Mouse (Mus musculus) embryonic facial prominence, embryonic 15.5 days (tissue): Measurements from ENCODE around the gene Urod. TPM values are rescaled to one million over a fixed set of nuclear protein-coding genes. Genes with fewer than 3 reads are reported as not detected.

Experiments
- polyA plus RNA-seq: library from polyadenylated mRNA; unstranded; fragments of >200 nt; fragmentation: Nextera tagmentation; extraction: Ambion mirVana; gene quantifications from 2 replicates; pipeline ENCODE4 v1.2.1, GENCODE M21; 2015

The Urod gene
- polyA plus RNA-seq, 1 experiment from 2014 or later = 97.3 TPM

Other genes starting within 250 kb of the Urod start
- gene Toe1, start 186.8 kb downstream of the Urod start, polyA plus RNA-seq = 35.6 and 36.4 TPM in 2 replicates
- 13.0 and 14.8 TPM in 2 replicates for gene Mutyh, start 186.7 kb downstream of the Urod start, polyA plus RNA-seq
- gene Hpdl, start 172.7 kb downstream of the Urod start, polyA plus RNA-seq = 0.47 and 0.89 TPM in 2 replicates
- gene Zswim5, start 117.0 kb downstream of the Urod start, polyA plus RNA-seq = 0.35 and 0.45 TPM in 2 replicates
- gene Hectd3, start 904 bp upstream of the Urod start, polyA plus RNA-seq = 13.9 and 14.2 TPM in 2 replicates
- gene Eif2b3, start 25.0 kb upstream of the Urod start, polyA plus RNA-seq = 40.4 and 41.3 TPM in 2 replicates
- gene Ptch2, start 101.7 kb upstream of the Urod start, polyA plus RNA-seq = 20.8 and 22.5 TPM in 2 replicates
- gene Btbd19, start 131.3 kb upstream of the Urod start, polyA plus RNA-seq = 13.2 and 13.5 TPM in 2 replicates
- gene Tctex1d4, start 132.4 kb upstream of the Urod start, polyA plus RNA-seq = 3.0 and 6.1 TPM in 2 replicates
- 7.7 and 8.1 TPM in 2 replicates for gene Plk3, start 139.6 kb upstream of the Urod start, polyA plus RNA-seq
- gene Rps8, start 161.8 kb upstream of the Urod start, polyA plus RNA-seq = 934 and 968 TPM in 2 replicates
- 45.8 and 47.5 TPM in 2 replicates for gene Kif2c, start 188.2 kb upstream of the Urod start, polyA plus RNA-seq